Comparison of ENCODE assay signal across 7 mouse cellular contexts in genomic region chr14:26639961-26640360, GRCm38 (mm10). TPM values are rescaled to one million over a fixed set of nuclear protein-coding genes. Genes with fewer than 3 reads are reported as not detected.
A peak's percentile ranks its signal among the peaks of the same experiment; 100 is the strongest.
DNase-seq lines count a peak whose midpoint lies in the region; ATAC-seq lines count a peak whose summit lies in the region.

No protein-coding gene starts in this region.

- H3K27me3 ChIP-seq in intestine, embryonic 15.5 days (replicated peaks): no peaks in the 10 kb centered on the region

- no peak overlapping the region for H3K27ac ChIP-seq in intestine, embryonic 15.5 days

- no peaks in the 10 kb centered on the region for H3K9me3 ChIP-seq in intestine, embryonic 15.5 days

- H3K4me2 ChIP-seq in intestine, embryonic 15.5 days (replicated peaks): peak overlapping the region; percentile 73

- 29% methylated on average over 2 of the region's 2 CpGs for WGBS in intestine, embryonic 15.5 days

- no peak for ATAC-seq in intestine, embryonic 15.5 days
- ATAC-seq in granulocyte monocyte progenitor cell, adult 5-6 weeks (replicated peaks; ENCODE audit: poor library complexity, severe bottlenecking): no peak

- DNase-seq in thymus, postnatal 14 days: peak; percentile 13
- no peak for DNase-seq in thymus, adult 18-20 months
- peak; percentile 24 to 56 for DNase-seq in cerebellum, postnatal 25 days
- DNase-seq in lung, postnatal 10 days: peak; percentile 9
- DNase-seq in spleen, postnatal 36 days (ENCODE audit: low spot score in 2 of 2): no peak

- no peaks in the 10 kb centered on the region for H3K36me3 ChIP-seq in intestine, embryonic 15.5 days

- peak overlapping the region; percentile 94; the same call in 1 of the 2 replicates for H3K9ac ChIP-seq in intestine, embryonic 15.5 days

- H3K4me3 ChIP-seq in intestine, embryonic 15.5 days (replicated peaks): peak overlapping the region; percentile 80

- H3K4me1 ChIP-seq in intestine, embryonic 15.5 days (replicated peaks): no peaks in the 10 kb centered on the region

RNA-seq across cellular contexts. Expression of gene Arf4, which starts 2.1 kb away (rescaled TPM):
- polyA plus RNA-seq in intestine, embryonic 15.5 days (2015; fragmentation: Nextera tagmentation; extraction: Ambion mirVana): 592 and 625 TPM in 2 replicates
- total RNA-seq in granulocyte monocyte progenitor cell, adult 5-6 weeks (2014; fragmentation: Nextera tagmentation): 238 and 255 TPM in 2 replicates
- total RNA-seq in granulocyte monocyte progenitor cell, adult 5-6 weeks (2017): 85.9 and 123 TPM in 2 replicates

RNA-seq across cellular contexts. Expression of gene Pde12, which starts 29.7 kb away (rescaled TPM):
- polyA plus RNA-seq in intestine, embryonic 15.5 days (2015; fragmentation: Nextera tagmentation; extraction: Ambion mirVana): 10.1 and 10.2 TPM in 2 replicates
- total RNA-seq in granulocyte monocyte progenitor cell, adult 5-6 weeks (2014; fragmentation: Nextera tagmentation): 10.3 and 12.2 TPM in 2 replicates
- total RNA-seq in granulocyte monocyte progenitor cell, adult 5-6 weeks (2017): 12.4 and 14.5 TPM in 2 replicates

RNA-seq across cellular contexts. Expression of gene Dnah12, which starts 53.1 kb away (rescaled TPM):
- 0.05 and 0.08 TPM in 2 replicates for polyA plus RNA-seq in intestine, embryonic 15.5 days (2015; fragmentation: Nextera tagmentation; extraction: Ambion mirVana)
- 0.09 TPM in 1 of 2 replicates, not detected in the other for total RNA-seq in granulocyte monocyte progenitor cell, adult 5-6 weeks (2014; fragmentation: Nextera tagmentation)
- total RNA-seq in granulocyte monocyte progenitor cell, adult 5-6 weeks (2017): 0.04 and 0.10 TPM in 2 replicates

Comparison
In these comparisons a context has a peak if more than half of its experiments do, and no peak if none do; other contexts are left out.
1. DNase-seq: peak in thymus, postnatal 14 days (single experiment), cerebellum, postnatal 25 days (2 of 2) and lung, postnatal 10 days (single experiment); none in thymus, adult 18-20 months (0 of 2) and spleen, postnatal 36 days (0 of 2).